Mouse (Mus musculus): ENCODE measurements at regions not wholly inside any gene's neighbourhood (a gene's known extent, or its start where the extent isn't known, plus 50 kb on each side); places are given as distances from the start of the nearest gene placed in this dataset.

GRCm38 (mm10) chr6:93064366-93064765, 121.1 kb upstream of the Adamts9 start:
- Histone ChIP-seq H3K27me3 (replicated peaks; ENCODE audit: control insufficient read depth, insufficient read depth, low read length) (no peaks in the 10 kb centered on the region), H3K9me3 (ENCODE audit: control insufficient read depth) (no peaks in the 10 kb centered on the region), H3K4me2 (replicated peaks; ENCODE audit: low read depth) (no peak overlapping the region), H3K4me1 (replicated peaks; ENCODE audit: control insufficient read depth, insufficient read depth, low read length) (0 out of 2 replicates have a peak, but pooled peaks cover 3% of the 10 kb centered on the region), H3K27ac (ENCODE audit: low read depth, low read length) (no peak overlapping the region), H3K4me3 (ENCODE audit: low read depth, low read length) (no peak overlapping the region), H3K9ac (ENCODE audit: low read depth, low read length) (no peak overlapping the region), H3K36me3 (ENCODE audit: control insufficient read depth, insufficient read depth) (no peaks in the 10 kb centered on the region)
- ATAC-seq = no peak
- WGBS = 81% methylated on average over 7 of the region's 7 CpGs
- TF ChIP-seq CTCF (IDR thresholded peaks at IDR 0.05; ENCODE audit: low read depth) = no peak

- ATAC-seq = no peak
- Histone ChIP-seq H3K9ac (ENCODE audit: low read depth, low read length) (no peak overlapping the region), H3K9me3 (ENCODE audit: control insufficient read depth) (no peaks in the 10 kb centered on the region), H3K27me3 (replicated peaks; ENCODE audit: control insufficient read depth, insufficient read depth, low read length) (no peaks in the 10 kb centered on the region), H3K4me2 (replicated peaks; ENCODE audit: low read depth) (no peak overlapping the region), H3K36me3 (ENCODE audit: control insufficient read depth, insufficient read depth) (no peaks in the 10 kb centered on the region), H3K4me1 (replicated peaks; ENCODE audit: control insufficient read depth, insufficient read depth, low read length) (0 out of 2 replicates have a peak, but pooled peaks cover 3% of the 10 kb centered on the region), H3K27ac (ENCODE audit: low read depth, low read length) (no peak overlapping the region), H3K4me3 (ENCODE audit: low read depth, low read length) (no peak overlapping the region)
- TF ChIP-seq CTCF (IDR thresholded peaks at IDR 0.05; ENCODE audit: low read depth) = no peak
- 85% methylated on average over 3 of the region's 3 CpGs for WGBS
These were observed 118.4 kb upstream of the Adamts9 start for GRCm38 (mm10) chr6:93061741-93062140.

DNA sequence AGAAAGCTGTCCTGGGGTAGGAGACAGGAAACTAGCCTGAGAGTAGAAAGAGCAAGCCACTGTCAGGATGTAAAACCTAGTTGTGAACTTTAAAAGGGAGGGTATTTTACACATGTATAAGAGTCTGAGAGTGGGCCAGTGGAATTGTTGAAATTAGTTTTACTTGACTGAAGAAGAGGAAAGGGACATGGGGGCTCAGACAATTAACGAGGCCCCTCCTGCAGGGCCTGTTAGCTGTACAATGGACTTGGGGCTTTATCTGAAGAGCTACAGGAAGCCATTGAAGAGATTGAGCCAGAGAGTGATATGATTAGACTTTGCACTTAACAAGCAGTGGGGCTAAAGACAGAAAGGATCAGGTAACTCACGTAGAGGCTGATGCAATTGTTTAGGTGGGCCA, 102.2 kb upstream of the Adamts9 start:
- Histone ChIP-seq H3K27me3 (replicated peaks; ENCODE audit: control insufficient read depth, insufficient read depth, low read length) (no peaks in the 10 kb centered on the region), H3K36me3 (ENCODE audit: control insufficient read depth, insufficient read depth) (no peaks in the 10 kb centered on the region), H3K9ac (ENCODE audit: low read depth, low read length) (no peak overlapping the region), H3K4me2 (replicated peaks; ENCODE audit: low read depth) (no peak overlapping the region), H3K27ac (ENCODE audit: low read depth, low read length) (no peak overlapping the region), H3K9me3 (ENCODE audit: control insufficient read depth) (no peaks in the 10 kb centered on the region), H3K4me1 (replicated peaks; ENCODE audit: control insufficient read depth, insufficient read depth, low read length) (no peaks in the 10 kb centered on the region), H3K4me3 (ENCODE audit: low read depth, low read length) (no peak overlapping the region)
- WGBS = 40% methylated on average over 2 of the region's 2 CpGs
- no peak for TF ChIP-seq CTCF (IDR thresholded peaks at IDR 0.05; ENCODE audit: low read depth)
- ATAC-seq = no peak

DNA sequence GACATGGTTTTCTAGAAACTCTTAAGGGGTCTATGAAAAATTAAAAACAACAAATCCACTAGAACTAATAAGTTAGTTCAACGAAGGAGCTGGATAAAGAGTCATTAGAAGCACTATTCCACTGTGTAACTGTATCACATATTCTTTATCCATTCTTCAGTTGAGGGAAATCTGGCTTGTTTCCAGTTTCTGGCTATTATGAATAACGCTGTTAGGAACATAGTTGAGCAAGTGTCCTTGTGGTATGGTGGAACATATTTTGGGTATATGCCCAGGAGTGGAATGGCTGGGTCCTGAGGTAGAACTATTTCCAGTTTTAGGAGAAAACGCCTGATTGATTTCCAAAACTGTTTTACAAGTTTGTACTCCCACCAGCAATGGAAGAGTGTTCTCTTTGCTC, 97.7 kb upstream of the Adamts9 start:
- ATAC-seq = no peak
- H3K36me3 ChIP-seq (ENCODE audit: control insufficient read depth, insufficient read depth) = no peaks in the 10 kb centered on the region
- WGBS = 79% methylated on average over 3 of the region's 3 CpGs
- no peaks in the 10 kb centered on the region for H3K9me3 ChIP-seq (ENCODE audit: control insufficient read depth)
- no peak overlapping the region for H3K4me2 ChIP-seq (replicated peaks; ENCODE audit: low read depth)
- H3K4me3 ChIP-seq (ENCODE audit: low read depth, low read length) = no peak overlapping the region
- no peak for TF ChIP-seq CTCF (IDR thresholded peaks at IDR 0.05; ENCODE audit: low read depth)
- H3K27me3 ChIP-seq (replicated peaks; ENCODE audit: control insufficient read depth, insufficient read depth, low read length) = no peaks in the 10 kb centered on the region
- no peak overlapping the region for H3K9ac ChIP-seq (ENCODE audit: low read depth, low read length)
- H3K27ac ChIP-seq (ENCODE audit: low read depth, low read length) = no peak overlapping the region
- no peaks in the 10 kb centered on the region for H3K4me1 ChIP-seq (replicated peaks; ENCODE audit: control insufficient read depth, insufficient read depth, low read length)

DNA sequence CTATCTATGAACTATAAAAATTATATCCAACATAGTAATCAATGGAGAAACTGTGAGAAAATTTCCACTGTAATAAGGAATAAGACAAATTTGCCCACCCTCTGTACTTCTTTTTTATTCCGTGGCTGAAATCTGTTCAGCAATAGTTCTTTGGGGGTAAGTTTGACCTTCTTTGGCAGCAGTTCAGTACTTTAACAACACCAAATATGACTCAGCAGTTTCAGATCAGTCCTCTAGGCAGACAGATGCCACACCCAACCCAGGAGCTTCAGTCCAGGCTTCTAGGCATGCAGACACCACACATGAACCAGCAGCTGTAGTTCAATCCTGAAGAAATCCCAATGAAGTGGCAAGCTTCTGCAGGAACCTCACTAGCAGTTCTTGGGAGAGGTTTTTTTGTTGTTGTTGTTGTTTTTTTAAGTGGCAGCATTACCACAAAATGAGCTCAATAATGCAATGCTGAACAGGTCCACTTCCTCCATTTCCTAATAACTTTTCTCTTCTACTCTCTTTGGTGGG, 88.6 kb upstream of the Adamts9 start:
- no peak overlapping the region for H3K4me3 ChIP-seq (ENCODE audit: low read depth, low read length)
- no peak for ATAC-seq
- no peak overlapping the region for H3K9ac ChIP-seq (ENCODE audit: low read depth, low read length)
- H3K4me2 ChIP-seq (replicated peaks; ENCODE audit: low read depth) = no peak overlapping the region
- H3K27ac ChIP-seq (ENCODE audit: low read depth, low read length) = no peak overlapping the region
- no peak for TF ChIP-seq CTCF (IDR thresholded peaks at IDR 0.05; ENCODE audit: low read depth)
- H3K27me3 ChIP-seq (replicated peaks; ENCODE audit: control insufficient read depth, insufficient read depth, low read length) = no peaks in the 10 kb centered on the region
- 77% methylated on average over 1 of the region's 1 CpGs for WGBS
- no peaks in the 10 kb centered on the region for H3K9me3 ChIP-seq (ENCODE audit: control insufficient read depth)
- no peaks in the 10 kb centered on the region for H3K36me3 ChIP-seq (ENCODE audit: control insufficient read depth, insufficient read depth)
- no peaks in the 10 kb centered on the region for H3K4me1 ChIP-seq (replicated peaks; ENCODE audit: control insufficient read depth, insufficient read depth, low read length)

GRCm38 (mm10) chr6:93026068-93027022, 83.1 kb upstream of the Adamts9 start:
- 52% methylated on average over 9 of the region's 9 CpGs for whole genome bisulfite sequencing
- no peaks in the 10 kb centered on the region for H3K9me3 ChIP-seq (ENCODE audit: control insufficient read depth)
- H3K4me1 ChIP-seq (replicated peaks; ENCODE audit: control insufficient read depth, insufficient read depth, low read length) = no peaks in the 10 kb centered on the region
- TF ChIP-seq CTCF (IDR thresholded peaks at IDR 0.05; ENCODE audit: low read depth) = no peak
- no peak overlapping the region for H3K27ac ChIP-seq (ENCODE audit: low read depth, low read length)
- H3K4me2 ChIP-seq (replicated peaks; ENCODE audit: low read depth) = no peak overlapping the region
- no peak overlapping the region for H3K4me3 ChIP-seq (ENCODE audit: low read depth, low read length)
- no peak for ATAC-seq
- H3K36me3 ChIP-seq (ENCODE audit: control insufficient read depth, insufficient read depth) = no peaks in the 10 kb centered on the region
- no peak overlapping the region for H3K9ac ChIP-seq (ENCODE audit: low read depth, low read length)
- H3K27me3 ChIP-seq (replicated peaks; ENCODE audit: control insufficient read depth, insufficient read depth, low read length) = no peaks in the 10 kb centered on the region

Measured in intestine, postnatal 0 days (tissue).